22 mouse cellular contexts compared by ENCODE assay signal in genomic region chr1:41705692-41706091, GRCm38 (mm10).
DNase-seq lines count a peak whose midpoint lies in the region; ATAC-seq and TF ChIP-seq lines count a peak whose summit lies in the region.
"Had no signal": no experiment of that assay in that cellular context is flagged by ENCODE, and none has a peak within 500 bp of the region (broad histone marks: within the 10 kb centered on the region; RNA-seq: fewer than 3 reads in every experiment).

No protein-coding gene starts in this region.

- H3K4me3 ChIP-seq in heart, embryonic 14.5 days (ENCODE audit: control insufficient read depth in 1 of 2, insufficient read depth in 1 of 2, low read depth in 1 of 2, low read length in 2 of 2) = no peak overlapping the region
- no peak overlapping the region for H3K4me3 ChIP-seq in heart, embryonic 12.5 days
- H3K4me3 ChIP-seq in lung, embryonic 14.5 days (ENCODE audit: low read depth, low read length) = no peak overlapping the region
- H3K4me3 ChIP-seq: embryonic facial prominence, embryonic 13.5 days; erythroblast, embryonic 14.5 days; gastrocnemius, adult 2 months; hindbrain, embryonic 15.5 days had no signal

- DNase-seq in lung, embryonic 14.5 days = peak; percentile 40
- DNase-seq in lung, postnatal 4 days = no peak
- DNase-seq in NIH3T3 (ENCODE audit: low read depth) = peak; percentile 18
- peak; percentile 1 for DNase-seq in lung, postnatal 25 days (ENCODE audit: low spot score)
- no peak for DNase-seq in gastrocnemius, postnatal 36 days
- no peak for DNase-seq in adrenal gland, adult 8-10 months
- DNase-seq: adrenal gland, postnatal 14 days; cerebellum, adult 11-12 months; cerebellum, adult 9-10 months; cerebellum, postnatal 25 days; gastrocnemius, adult 2 months; gastrocnemius, postnatal 25 days; heart, adult 18-20 months; heart, postnatal 36 days; kidney, adult 8-10 months had no signal

- no peak overlapping the region for H3K27ac ChIP-seq in heart, embryonic 14.5 days (replicated peaks in 1 of 2; ENCODE audit: control insufficient read depth in 1 of 2, insufficient read depth in 1 of 2, low read depth in 2 of 2, low read length in 2 of 2)
- H3K27ac ChIP-seq in heart, embryonic 12.5 days (ENCODE audit: poor library complexity, severe bottlenecking) = no peak overlapping the region
- H3K27ac ChIP-seq in lung, embryonic 14.5 days (ENCODE audit: low read depth) = no peak overlapping the region
- H3K27ac ChIP-seq: embryonic facial prominence, embryonic 13.5 days; gastrocnemius, adult 2 months; hindbrain, embryonic 15.5 days had no signal

- 0 out of 2 replicates have a peak overlapping the region, but pooled peaks have one; percentile 1 for H3K4me2 ChIP-seq in heart, embryonic 14.5 days (ENCODE audit: low read length)
- H3K4me2 ChIP-seq in heart, embryonic 12.5 days = no peak overlapping the region
- no peak overlapping the region for H3K4me2 ChIP-seq in lung, embryonic 14.5 days
- H3K4me2 ChIP-seq: embryonic facial prominence, embryonic 13.5 days; heart, embryonic 11.5 days; hindbrain, embryonic 15.5 days had no signal

- WGBS in heart, embryonic 14.5 days = 9% methylated on average over 3 of the region's 3 CpGs
- 31% methylated on average over 3 of the region's 3 CpGs for WGBS in heart, embryonic 12.5 days
- WGBS in lung, embryonic 14.5 days = 13% methylated on average over 3 of the region's 3 CpGs

- intact Hi-C loops in gastrocnemius, postnatal 36 days (cut with DNase I) = no loop called here

- H3K9ac ChIP-seq in heart, embryonic 14.5 days (ENCODE audit: low read length) = no peak overlapping the region
- H3K9ac ChIP-seq in heart, embryonic 12.5 days = no peak overlapping the region
- H3K9ac ChIP-seq in lung, embryonic 14.5 days = no peak overlapping the region
- H3K9ac ChIP-seq: embryonic facial prominence, embryonic 13.5 days; hindbrain, embryonic 15.5 days had no signal

- no peaks in the 10 kb centered on the region for H3K27me3 ChIP-seq in heart, embryonic 14.5 days (ENCODE audit: control insufficient read depth, insufficient read depth, low read length)
- no peaks in the 10 kb centered on the region for H3K27me3 ChIP-seq in heart, embryonic 12.5 days (replicated peaks)
- H3K27me3 ChIP-seq in lung, embryonic 14.5 days (ENCODE audit: insufficient read depth, low read length) = no peaks in the 10 kb centered on the region
- H3K27me3 ChIP-seq: embryonic facial prominence, embryonic 13.5 days; hindbrain, embryonic 15.5 days had no signal

- ATAC-seq in heart, embryonic 14.5 days (ENCODE audit: insufficient number of reproducible peaks, insufficient read depth, low FRiP score, low read depth) = no peak
- no peak for ATAC-seq in heart, embryonic 12.5 days (ENCODE audit: insufficient number of reproducible peaks, low FRiP score)
- ATAC-seq in lung, embryonic 14.5 days (ENCODE audit: insufficient read depth) = peak; percentile 62
- ATAC-seq: intestine, postnatal 0 days had no signal

- H3K9me3 ChIP-seq in heart, embryonic 14.5 days (ENCODE audit: control insufficient read depth, low read length) = no peaks in the 10 kb centered on the region
- no peaks in the 10 kb centered on the region for H3K9me3 ChIP-seq in heart, embryonic 12.5 days (replicated peaks)
- no peaks in the 10 kb centered on the region for H3K9me3 ChIP-seq in lung, embryonic 14.5 days (ENCODE audit: low read depth, low read length)
- H3K9me3 ChIP-seq: embryonic facial prominence, embryonic 13.5 days; hindbrain, embryonic 15.5 days had no signal

- H3K36me3 ChIP-seq in heart, embryonic 14.5 days (ENCODE audit: control insufficient read depth, insufficient read depth, low read length) = no peaks in the 10 kb centered on the region
- H3K36me3 ChIP-seq in heart, embryonic 12.5 days = no peaks in the 10 kb centered on the region
- no peaks in the 10 kb centered on the region for H3K36me3 ChIP-seq in lung, embryonic 14.5 days (ENCODE audit: insufficient read depth)
- H3K36me3 ChIP-seq: embryonic facial prominence, embryonic 13.5 days; hindbrain, embryonic 15.5 days had no signal

- no peaks in the 10 kb centered on the region for H3K4me1 ChIP-seq in heart, embryonic 14.5 days (ENCODE audit: control insufficient read depth in 2 of 2, insufficient read depth in 2 of 2, low read length in 2 of 2)
- no peaks in the 10 kb centered on the region for H3K4me1 ChIP-seq in heart, embryonic 12.5 days (replicated peaks)
- H3K4me1 ChIP-seq in lung, embryonic 14.5 days (ENCODE audit: insufficient read depth) = no peaks in the 10 kb centered on the region
- H3K4me1 ChIP-seq: embryonic facial prominence, embryonic 13.5 days; hindbrain, embryonic 15.5 days had no signal

- no peak for TF ChIP-seq CTCF in lung, embryonic 14.5 days (IDR thresholded peaks at IDR 0.05; ENCODE audit: low read depth)

Comparison
In these comparisons a context has a peak if more than half of its experiments do, and no peak if none do; other contexts are left out.
1. DNase-seq: peak in lung, embryonic 14.5 days (single experiment), NIH3T3 (single experiment) and lung, postnatal 25 days (single experiment); none in lung, postnatal 4 days (0 of 2), gastrocnemius, postnatal 36 days (0 of 2) and adrenal gland, adult 8-10 months (single experiment).